Mouse (Mus musculus) spleen, postnatal 4 days (tissue): Measurements from ENCODE around the gene Polr3g.
"Not testable (repeated sequence)": the region's sequence is repeated elsewhere in the genome, so short reads cannot be mapped to it uniquely, and the experiment has no call there.

ENCODE experiments used
- DNase-seq, 2 experiments: peaks; one replicate each; pipeline ENCODE4 v3.0.0; 2022; ENCODE audit warnings: low spot score in 2 of 2

The Polr3g gene

DNA sequence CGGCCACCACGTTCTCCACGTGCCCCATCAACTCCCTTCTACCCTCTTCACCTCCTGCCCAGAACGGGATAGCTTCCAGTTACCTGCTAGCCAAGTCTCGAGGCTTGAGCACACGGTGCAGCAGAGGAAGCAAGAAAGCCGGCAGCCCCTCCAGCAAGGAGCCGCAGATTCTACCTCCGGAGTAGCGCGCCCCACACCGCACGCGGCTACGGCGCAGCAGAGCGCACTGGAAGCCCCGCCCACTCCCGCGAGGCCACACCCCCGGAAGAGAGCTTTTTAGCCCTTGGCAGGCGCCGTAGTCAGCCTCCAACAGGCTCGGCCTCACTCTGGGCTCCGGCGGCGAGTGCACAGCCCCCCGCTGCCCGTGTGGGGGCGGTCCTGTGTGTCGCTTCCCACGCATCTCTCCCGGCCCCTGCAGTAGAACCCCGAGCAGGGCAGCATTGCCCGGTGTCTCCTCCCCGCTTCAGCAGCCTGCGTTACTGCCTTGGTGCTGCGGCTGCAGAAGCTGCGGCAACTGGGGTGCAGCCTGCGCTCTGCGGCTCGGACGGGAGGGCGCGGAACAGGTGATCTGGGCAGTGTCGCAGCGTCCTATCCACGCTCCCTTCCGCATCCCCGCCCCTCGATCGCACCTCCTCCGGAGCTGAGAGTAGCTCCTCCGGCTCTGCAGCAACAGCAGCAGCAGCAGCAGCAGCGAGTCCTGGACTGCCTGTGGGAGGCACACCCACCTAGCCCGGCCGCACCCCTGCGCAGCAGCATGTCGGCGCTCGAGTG is at the start of gene Polr3g, which contains the start of gene Mblac2:
Polr3g (minus strand) TSS at position 239 of the 771 bp plus-strand sequence.
Mblac2 (plus strand) TSS at position 567 of the 771 bp plus-strand sequence.
- DNase-seq, result peak; percentile 97 to 99

DNA sequence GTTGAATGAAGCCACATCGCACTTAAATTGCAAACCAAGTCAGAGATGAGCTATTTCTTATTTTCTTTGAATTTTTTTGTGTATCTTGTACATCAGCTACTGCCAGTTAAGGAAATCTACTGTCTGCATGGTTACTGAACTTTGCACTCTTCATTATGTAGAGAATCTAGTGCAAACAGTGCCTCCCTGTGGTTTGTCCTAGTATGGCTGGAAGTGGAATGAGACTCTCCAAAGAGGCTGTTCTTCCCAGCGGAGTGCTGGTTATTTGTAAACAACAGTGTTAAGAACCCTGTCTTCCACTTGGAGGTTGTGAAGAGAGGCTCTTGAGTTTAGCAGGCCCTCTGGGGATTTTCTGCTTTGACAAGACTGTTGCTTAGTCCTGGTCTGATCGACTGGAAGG is 49.6 kb upstream of the Polr3g start:
- DNase-seq, result peak; percentile 28 to 65

GRCm38 (mm10) chr13:81757058-81757660 is 46.3 kb upstream of the Polr3g start:
- no peak for DNase-seq

DNA sequence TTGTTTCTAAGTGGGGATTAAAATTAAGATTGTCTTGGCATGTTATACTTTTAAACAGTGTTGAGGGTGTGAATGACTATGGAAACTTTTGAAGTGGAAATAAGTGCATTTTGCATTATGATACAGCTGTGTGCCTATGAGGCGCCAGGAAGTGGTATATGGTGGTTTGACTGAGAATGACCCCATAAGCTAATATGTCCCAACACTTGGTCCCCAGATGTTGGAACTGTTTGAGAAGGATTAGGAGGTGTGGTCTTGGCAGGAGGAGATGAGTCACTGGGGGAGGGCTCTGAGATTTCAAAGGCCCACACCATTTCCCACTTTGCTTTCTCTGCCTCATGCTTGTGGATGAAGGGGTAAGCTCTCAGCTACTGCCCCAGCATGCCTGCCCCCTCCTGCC is 44.5 kb upstream of the Polr3g start:
- no peak for DNase-seq

GRCm38 (mm10) chr13:81754878-81755277 is 44.1 kb upstream of the Polr3g start:
- DNase-seq, result no peak

GRCm38 (mm10) chr13:81744092-81744396 is 33.2 kb upstream of the Polr3g start:
- no peak for DNase-seq

DNA sequence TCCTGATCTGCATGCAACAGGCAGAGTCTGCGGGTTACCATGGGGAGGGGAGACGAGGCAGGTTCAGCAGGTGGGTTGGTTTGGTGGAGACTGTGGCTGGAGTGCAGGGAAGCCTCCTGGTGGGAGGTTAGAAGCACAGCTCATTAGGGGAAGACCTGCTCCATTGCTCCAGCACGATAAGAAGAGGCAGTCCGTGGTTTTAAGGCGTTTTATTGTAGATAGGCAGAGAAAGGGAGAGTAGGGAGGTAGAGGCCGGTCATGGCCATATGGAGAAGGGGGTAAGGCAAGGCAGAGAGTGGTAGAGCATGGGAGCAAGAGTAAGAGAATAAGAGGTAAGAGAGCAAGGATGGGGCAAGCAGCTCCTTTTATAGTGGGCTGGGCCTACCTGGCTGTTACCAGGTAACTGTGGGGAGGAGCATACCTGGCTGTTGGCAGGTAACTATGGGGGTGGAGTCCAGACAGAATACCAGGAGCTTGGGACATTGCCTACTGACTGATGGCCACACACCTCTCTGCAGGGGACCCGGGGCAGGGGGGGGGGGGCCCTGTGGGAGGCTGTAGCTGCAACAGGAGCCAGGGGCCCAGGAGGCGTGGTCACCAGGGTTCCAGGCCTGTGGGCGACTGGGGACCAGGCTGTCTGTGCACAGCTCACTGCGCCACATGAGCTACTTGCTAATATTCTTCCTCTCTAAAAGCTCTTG is 32.7 kb upstream of the Polr3g start:
- no peak for DNase-seq

- DNase-seq, result peak in 1 of 2 experiments; percentile 24
Observed at GRCm38 (mm10) chr13:81740898-81741297, 30.1 kb upstream of the Polr3g start.

- DNase-seq, result no peak
Observed at GRCm38 (mm10) chr13:81736606-81737005, 25.8 kb upstream of the Polr3g start.

GRCm38 (mm10) chr13:81730362-81730761 is 19.5 kb upstream of the Polr3g start:
- no peak for DNase-seq

DNA sequence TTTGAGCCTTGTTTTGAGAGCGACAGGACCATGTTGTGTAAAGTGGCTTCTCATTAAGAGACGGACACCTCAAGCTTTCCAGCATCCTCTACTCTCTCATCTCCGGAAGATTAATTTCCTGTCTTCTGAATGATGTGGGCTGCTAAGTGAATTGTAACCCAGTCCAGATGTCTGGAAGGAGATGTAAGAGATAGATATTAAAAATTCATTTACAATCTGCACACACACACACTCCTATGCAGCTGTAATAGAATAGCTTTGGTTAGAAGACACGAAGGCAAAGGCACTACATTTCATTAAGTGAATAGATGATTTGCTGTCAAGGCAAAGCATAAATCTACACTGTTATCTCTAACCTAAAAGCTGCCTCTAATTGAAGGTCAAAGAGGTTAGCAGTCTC is 18.3 kb upstream of the Polr3g start:
- no peak for DNase-seq

GRCm38 (mm10) chr13:81728141-81728540 is 17.3 kb upstream of the Polr3g start:
- DNase-seq, result not testable (repeated sequence)

DNA sequence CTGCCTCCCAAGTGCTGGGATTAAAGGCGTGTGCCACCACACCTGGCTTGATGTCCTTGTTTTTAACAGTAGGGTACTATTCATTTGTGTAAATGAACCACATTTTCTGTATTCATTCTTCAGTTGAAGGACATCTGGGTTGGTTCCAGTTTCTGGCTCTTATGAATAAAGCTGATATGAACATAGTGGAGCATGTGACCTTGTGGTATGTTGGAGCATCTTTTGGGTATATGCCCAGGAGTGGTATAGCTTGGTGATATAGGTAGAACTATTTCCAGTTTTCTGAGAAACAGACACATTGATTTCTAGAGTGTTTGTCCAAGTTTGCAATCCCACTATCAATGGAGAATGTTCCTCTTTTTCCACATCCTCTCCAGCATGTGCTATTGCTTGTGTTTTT is 3.1 kb upstream of the Polr3g start:
- DNase-seq, result no peak

DNA sequence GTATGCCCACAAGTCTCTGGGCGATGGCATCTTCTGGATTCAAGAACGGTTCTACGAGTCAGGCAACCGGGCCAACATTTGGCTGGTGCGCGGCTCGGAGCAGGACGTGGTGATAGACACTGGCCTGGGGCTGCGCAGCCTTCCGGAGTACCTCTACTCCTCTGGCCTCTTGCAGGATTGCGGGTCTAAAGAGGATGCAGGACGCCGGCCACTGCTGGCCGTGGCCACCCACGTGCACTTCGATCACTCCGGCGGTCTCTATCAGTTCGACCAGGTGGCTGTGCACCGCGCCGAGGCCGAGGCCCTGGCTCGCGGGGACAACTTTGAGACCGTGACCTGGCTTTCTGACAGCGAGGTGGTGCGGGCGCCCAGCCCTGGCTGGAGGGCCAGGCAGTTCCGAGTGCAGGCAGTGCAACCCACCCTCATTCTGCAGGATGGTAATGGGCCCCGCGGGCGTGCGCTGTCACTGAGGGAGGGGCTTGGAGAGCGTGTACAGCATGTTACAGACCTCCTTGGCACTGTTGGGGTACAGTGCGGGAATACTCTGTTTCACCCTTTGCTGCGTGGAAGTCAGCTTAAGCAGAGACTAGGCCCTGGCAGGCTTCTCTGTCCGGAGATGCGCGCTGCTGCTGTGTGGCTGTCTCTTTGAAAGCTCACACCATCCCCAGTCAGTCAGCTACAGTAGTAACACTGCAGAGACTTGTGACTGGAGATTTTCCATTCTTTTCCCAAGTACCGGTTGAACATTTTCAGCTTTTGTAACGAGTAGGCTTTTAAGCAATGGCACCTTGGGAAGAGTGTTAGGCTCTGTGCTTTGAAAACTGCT is 946 bp upstream of the Polr3g start:
- DNase-seq, result peak; percentile 40 to 89

DNA sequence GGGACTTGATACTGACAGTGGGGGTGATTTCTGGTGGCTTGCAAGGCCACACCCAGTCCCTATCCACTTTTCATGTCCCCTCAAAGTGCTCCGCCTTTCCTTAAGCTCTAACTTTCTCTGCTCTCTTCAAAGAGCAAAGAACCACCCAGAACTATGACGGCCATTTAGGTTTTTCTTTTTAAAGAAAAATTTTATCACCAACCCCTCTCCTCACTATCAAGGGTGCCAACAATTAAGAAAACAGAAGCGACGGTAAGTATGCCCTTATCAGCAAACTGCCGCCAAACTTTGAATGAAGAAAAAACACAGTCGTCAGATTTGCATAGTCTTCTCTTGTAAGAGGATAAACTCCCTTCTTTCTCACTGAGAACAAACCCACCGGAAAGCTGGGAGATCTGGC is 547 bp downstream of the Polr3g start:
- DNase-seq, result no peak

DNA sequence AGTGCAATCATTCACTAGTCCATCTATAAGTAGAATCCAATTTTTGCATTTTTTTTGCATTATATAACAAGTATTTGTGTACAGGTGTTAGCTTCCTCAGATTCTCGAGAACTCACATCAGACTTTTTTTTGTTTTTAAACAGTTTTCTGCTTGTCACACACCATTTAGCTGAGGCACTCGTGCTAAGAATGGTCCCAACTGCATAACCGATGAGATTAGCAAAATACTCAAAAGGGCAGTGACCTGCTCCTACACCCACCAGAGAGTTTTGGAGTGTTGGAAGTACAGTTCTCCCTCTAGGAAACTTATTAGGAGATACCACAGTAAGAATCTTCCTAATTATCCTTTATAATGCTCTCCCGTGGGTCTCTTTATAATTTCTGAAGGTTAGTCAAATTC is 1.0 kb downstream of the Polr3g start:
- DNase-seq, result no peak

DNA sequence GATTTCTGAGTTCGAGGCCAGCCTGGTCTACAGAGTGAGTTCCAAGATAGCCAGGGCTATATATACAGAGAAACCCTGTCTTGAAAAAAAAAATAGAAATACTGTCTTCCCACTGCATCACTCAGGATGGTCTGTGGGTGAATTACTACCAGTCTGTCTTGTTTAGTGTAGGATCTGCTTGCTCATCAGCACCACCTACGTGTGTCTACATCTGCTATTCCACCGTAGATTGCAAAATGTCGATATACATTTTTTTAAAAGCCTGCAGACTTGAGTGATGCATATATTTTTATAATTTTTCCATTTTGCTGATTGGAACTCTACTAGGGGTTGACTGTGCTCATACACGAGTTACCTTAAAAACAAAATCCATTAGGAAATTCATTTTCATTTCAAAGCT is 4.5 kb downstream of the Polr3g start:
- no peak for DNase-seq

DNA sequence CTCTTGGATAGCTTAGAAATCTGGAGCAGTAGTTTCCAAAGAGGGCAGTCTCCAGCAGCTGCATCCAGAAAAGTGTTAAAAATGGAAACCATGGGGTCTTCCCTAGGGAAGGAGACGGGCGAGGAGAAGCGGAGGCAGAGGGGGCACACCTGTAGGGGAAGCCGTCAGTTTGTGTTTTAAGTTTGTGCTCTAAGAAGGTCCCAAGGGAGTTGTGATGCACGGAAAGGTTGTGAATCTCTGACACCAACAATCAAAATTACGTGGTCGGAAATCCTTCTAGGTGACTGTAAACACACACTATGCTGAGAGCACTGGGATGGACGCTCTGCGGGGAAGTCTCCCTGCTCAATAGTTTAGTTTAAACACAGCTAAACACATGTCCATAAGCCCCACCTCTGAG is 7.2 kb downstream of the Polr3g start:
- DNase-seq, result no peak

GRCm38 (mm10) chr13:81703148-81703547 is 7.7 kb downstream of the Polr3g start:
- DNase-seq, result no peak

DNA sequence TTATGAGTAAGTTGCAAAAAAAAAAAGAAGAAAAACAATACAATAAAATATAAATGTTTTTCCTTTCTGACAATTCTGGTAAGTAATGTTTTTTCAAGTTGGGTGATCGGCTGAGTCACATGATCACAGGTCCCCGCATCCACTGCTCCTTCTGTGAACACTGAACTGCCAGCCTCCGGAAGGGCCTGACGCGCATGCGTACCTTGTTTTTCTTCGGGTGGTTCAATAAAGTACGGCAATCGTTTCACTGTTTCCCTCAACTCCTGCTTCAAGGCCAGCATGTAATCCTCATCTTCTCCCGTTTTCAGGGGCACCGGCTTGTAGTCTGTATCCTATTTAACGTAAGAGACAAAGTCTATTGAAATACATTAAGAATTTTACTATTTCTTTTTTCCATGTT is 16.4 kb downstream of the Polr3g start:
- DNase-seq, result peak in 1 of 2 experiments; percentile 50

DNA sequence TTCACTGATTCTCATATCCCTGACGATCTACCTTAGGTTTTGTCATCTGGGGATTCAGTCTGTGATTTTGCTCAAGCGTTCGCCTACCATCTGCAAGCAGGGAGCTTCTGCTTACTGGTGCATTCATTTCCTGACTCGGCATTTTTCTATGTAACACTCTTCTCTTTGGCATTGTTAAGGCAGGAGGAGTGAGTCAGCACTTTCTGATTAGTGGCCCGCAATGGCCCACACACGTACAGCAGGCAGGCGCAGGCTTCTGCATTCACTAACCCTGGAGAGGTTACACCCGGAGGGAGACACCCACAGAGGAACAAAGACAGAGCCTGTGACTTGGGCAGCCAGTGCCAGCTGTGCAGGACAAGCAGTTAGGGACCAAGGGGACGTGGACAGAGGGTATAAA is 19.2 kb downstream of the Polr3g start:
- no peak for DNase-seq

- DNase-seq, result no peak
Observed at GRCm38 (mm10) chr13:81690477-81690876, 20.3 kb downstream of the Polr3g start.
